Comparison of ENCODE assay signal across 8 mouse cellular contexts in the genomic region with DNA sequence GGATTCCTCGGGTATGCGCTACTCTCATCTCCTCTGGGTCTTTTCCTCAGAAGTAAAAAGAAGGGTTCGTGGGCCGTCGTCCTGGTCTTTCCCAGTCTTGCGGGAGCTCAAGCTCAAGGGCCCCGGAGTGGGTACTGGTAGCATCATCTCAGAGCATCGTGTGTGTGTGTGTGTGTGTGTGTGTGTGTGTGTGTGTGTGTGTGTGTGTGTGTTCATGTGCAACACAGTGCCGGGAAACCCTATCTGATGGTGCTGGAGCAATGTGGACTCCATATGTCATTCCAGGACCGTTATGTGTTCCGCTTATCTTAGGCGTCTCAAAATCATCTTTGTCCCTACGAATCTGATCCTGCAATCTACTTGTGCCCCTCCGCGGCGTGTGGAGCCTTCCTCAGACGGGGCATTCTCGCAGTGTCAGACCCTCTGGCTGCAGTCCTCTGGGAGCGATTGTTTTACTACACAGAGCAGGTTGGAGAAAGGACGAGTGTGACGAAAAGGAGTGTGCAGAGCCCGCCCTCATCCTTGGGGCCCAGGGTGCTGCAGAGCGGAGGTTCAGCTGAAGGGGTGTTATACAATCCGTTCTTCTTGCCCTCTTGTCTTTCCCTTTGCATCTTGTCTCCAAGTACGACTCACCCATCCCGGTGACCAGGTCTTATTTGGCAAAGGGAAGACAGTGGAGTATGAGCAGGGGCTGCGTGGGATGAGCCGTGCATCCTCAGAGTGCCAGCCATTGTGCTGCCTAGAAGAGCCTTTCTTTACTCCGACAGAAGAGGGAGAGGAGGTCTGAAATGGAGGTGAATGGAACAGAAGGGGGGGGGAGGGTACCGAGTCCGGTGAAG. TPM values are rescaled to one million over a fixed set of nuclear protein-coding genes. Genes with fewer than 3 reads are reported as not detected.
DNase-seq lines count a peak whose midpoint lies in the region; ATAC-seq lines count a peak whose summit lies in the region.

No protein-coding gene starts in this region.

- ATAC-seq in embryonic facial prominence, embryonic 13.5 days (ENCODE audit: insufficient number of reproducible peaks, insufficient read depth, low FRiP score, low TSS enrichment, low read depth): peak; percentile 60; the same call in 1 of the 2 replicates
- ATAC-seq in hindbrain, embryonic 14.5 days (ENCODE audit: low FRiP score): peak; percentile 77
- peak; percentile 19; the same call in 1 of the 2 replicates for ATAC-seq in limb, embryonic 15.5 days (ENCODE audit: insufficient number of reproducible peaks, low FRiP score, low TSS enrichment, low read depth)

- 1% methylated on average over 31 of the region's 31 CpGs for WGBS in embryonic facial prominence, embryonic 13.5 days
- WGBS in hindbrain, embryonic 14.5 days: 0% methylated on average over 31 of the region's 31 CpGs
- WGBS in limb, embryonic 15.5 days: 5% methylated on average over 31 of the region's 31 CpGs

- no peaks in the 10 kb centered on the region for H3K36me3 ChIP-seq in embryonic facial prominence, embryonic 13.5 days
- H3K36me3 ChIP-seq in hindbrain, embryonic 14.5 days (replicated peaks; ENCODE audit: control insufficient read depth, insufficient read depth): peaks cover 13% of the 10 kb centered on the region; the same call in 1 of the 2 replicates
- no peaks in the 10 kb centered on the region for H3K36me3 ChIP-seq in limb, embryonic 15.5 days

- H3K27ac ChIP-seq in embryonic facial prominence, embryonic 13.5 days: peak overlapping the region; percentile 69
- H3K27ac ChIP-seq in hindbrain, embryonic 14.5 days: peak overlapping the region; percentile 96
- H3K27ac ChIP-seq in limb, embryonic 15.5 days: no peak overlapping the region

- peaks cover 14% of the 10 kb centered on the region for H3K27me3 ChIP-seq in embryonic facial prominence, embryonic 13.5 days
- H3K27me3 ChIP-seq in hindbrain, embryonic 14.5 days (ENCODE audit: control insufficient read depth, insufficient read depth, low read length): no peaks in the 10 kb centered on the region
- peaks cover 17% of the 10 kb centered on the region for H3K27me3 ChIP-seq in limb, embryonic 15.5 days

- H3K9me3 ChIP-seq in embryonic facial prominence, embryonic 13.5 days: no peaks in the 10 kb centered on the region
- H3K9me3 ChIP-seq in hindbrain, embryonic 14.5 days (ENCODE audit: control insufficient read depth, low read length): no peaks in the 10 kb centered on the region
- no peaks in the 10 kb centered on the region for H3K9me3 ChIP-seq in limb, embryonic 15.5 days

- peak overlapping the region; percentile 77 for H3K4me2 ChIP-seq in embryonic facial prominence, embryonic 13.5 days
- H3K4me2 ChIP-seq in hindbrain, embryonic 14.5 days (replicated peaks): peak overlapping the region; percentile 87
- peak overlapping the region; percentile 80 for H3K4me2 ChIP-seq in limb, embryonic 15.5 days

- H3K4me3 ChIP-seq in embryonic facial prominence, embryonic 13.5 days: peak overlapping the region; percentile 55
- peak overlapping the region; percentile 67 for H3K4me3 ChIP-seq in hindbrain, embryonic 14.5 days (replicated peaks; ENCODE audit: low read length)
- peak overlapping the region; percentile 46 for H3K4me3 ChIP-seq in limb, embryonic 15.5 days

- peaks cover 17% of the 10 kb centered on the region for H3K4me1 ChIP-seq in embryonic facial prominence, embryonic 13.5 days
- H3K4me1 ChIP-seq in hindbrain, embryonic 14.5 days (replicated peaks; ENCODE audit: control insufficient read depth, insufficient read depth, low read length): peaks cover 33% of the 10 kb centered on the region
- peaks cover 9% of the 10 kb centered on the region; the same call in 1 of the 2 replicates for H3K4me1 ChIP-seq in limb, embryonic 15.5 days

- peak; percentile 19 to 69 for DNase-seq in adrenal gland, adult (ENCODE audit: inconsistent age in 2 of 2, low spot score in 1 of 2)
- DNase-seq in adrenal gland, postnatal 4 days (ENCODE audit: low spot score in 2 of 2): no peak
- peak; percentile 14 for DNase-seq in R1 (ENCODE audit: low read depth, low spot score)
- DNase-seq in hindbrain, embryonic 14.5 days (ENCODE audit: low spot score): peak; percentile 70
- DNase-seq in right cerebral cortex, adult 18-20 months: peak; percentile 70
- DNase-seq in spleen, adult 18-20 months: no peak

- H3K9ac ChIP-seq in embryonic facial prominence, embryonic 13.5 days: peak overlapping the region; percentile 71
- peak overlapping the region; percentile 88 for H3K9ac ChIP-seq in hindbrain, embryonic 14.5 days
- 0 out of 2 replicates have a peak overlapping the region, but pooled peaks have one; percentile 23 for H3K9ac ChIP-seq in limb, embryonic 15.5 days

RNA-seq across cellular contexts. Expression of gene Fez1, which starts 11.6 kb away (rescaled TPM):
- total RNA-seq in adrenal gland, postnatal 4 days (2021): 10 to 100 TPM; 12.0 to 12.8 TPM
- 80.5 and 80.9 TPM in 2 replicates for polyA plus RNA-seq in embryonic facial prominence, embryonic 13.5 days (2015; fragmentation: Nextera tagmentation; extraction: Ambion mirVana)
- 549 and 551 TPM in 2 replicates for polyA plus RNA-seq in hindbrain, embryonic 14.5 days (2014; fragmentation: Nextera tagmentation; extraction: Ambion mirVana)
- 42.0 and 44.0 TPM in 2 replicates for polyA plus RNA-seq in limb, embryonic 15.5 days (2015; fragmentation: Nextera tagmentation; extraction: Ambion mirVana)

RNA-seq across cellular contexts. Expression of gene Ei24, which starts 36.1 kb away (rescaled TPM):
- total RNA-seq in adrenal gland, postnatal 4 days (2021): 100 to 1,000 TPM; 117 to 119 TPM
- 119 TPM in 2 replicates for polyA plus RNA-seq in embryonic facial prominence, embryonic 13.5 days (2015; fragmentation: Nextera tagmentation; extraction: Ambion mirVana)
- 73.6 and 88.3 TPM in 2 replicates for polyA plus RNA-seq in hindbrain, embryonic 14.5 days (2014; fragmentation: Nextera tagmentation; extraction: Ambion mirVana)
- polyA plus RNA-seq in limb, embryonic 15.5 days (2015; fragmentation: Nextera tagmentation; extraction: Ambion mirVana): 85.0 and 103 TPM in 2 replicates

Comparison
In these comparisons a context has a peak if more than half of its experiments do, and no peak if none do; other contexts are left out.
1. DNase-seq: peak in adrenal gland, adult (2 of 2), R1 (single experiment), hindbrain, embryonic 14.5 days (single experiment) and right cerebral cortex, adult 18-20 months (single experiment); none in adrenal gland, postnatal 4 days (0 of 2) and spleen, adult 18-20 months (0 of 2).
2. ATAC-seq: peak in every context shown above with its lines; median percentile 77 in hindbrain, embryonic 14.5 days; 60 in embryonic facial prominence, embryonic 13.5 days; 19 in limb, embryonic 15.5 days.
3. H3K9ac ChIP-seq: peak in every context shown above with its lines; median percentile 88 in hindbrain, embryonic 14.5 days; 71 in embryonic facial prominence, embryonic 13.5 days; 23 in limb, embryonic 15.5 days.
4. Peak in every context shown above with its lines, with median percentiles within 50 percentile points of each other: H3K4me2 ChIP-seq and H3K4me3 ChIP-seq.